Mouse (Mus musculus) liver, embryonic 12.5 days (tissue): ENCODE measurements at regions not wholly inside any gene's neighbourhood (a gene's known extent, or its start where the extent isn't known, plus 50 kb on each side); places are given as distances from the start of the nearest gene placed in this dataset.

Experiments
- ATAC-seq: fragments of 200-750 bp; cut with Nextera tagmentation; 2 replicates; pipeline ENCODE4 v1.8.0; 2017; ENCODE audit warnings: moderate number of reproducible peaks, mild to moderate bottlenecking, moderate library complexity
- H3K27ac ChIP-seq: fragments of 300-500 bp; sonication (generic); 2 replicates; pipeline ENCODE4 v1.5.1; 2016; ENCODE audit warnings: mild to moderate bottlenecking
- H3K27me3 ChIP-seq: fragments of 300-500 bp; sonication (generic); replicated peaks from 2 replicates; pipeline ENCODE4 v1.6.1; 2016; ENCODE audit warnings: mild to moderate bottlenecking, moderate library complexity
- H3K36me3 ChIP-seq: fragments of 300-500 bp; sonication (generic); 2 replicates; pipeline ENCODE4 v1.6.1; 2016; ENCODE audit warnings: mild to moderate bottlenecking, moderate library complexity
- H3K4me1 ChIP-seq: fragments of 300-500 bp; sonication (generic); 2 replicates; pipeline ENCODE4 v1.6.1; 2016
- H3K4me2 ChIP-seq: fragments of 300-500 bp; sonication (generic); 2 replicates; pipeline ENCODE4 v1.6.1; 2016; ENCODE audit warnings: mild to moderate bottlenecking, moderate library complexity
- H3K4me3 ChIP-seq: fragments of 300-500 bp; sonication (generic); 2 replicates; pipeline ENCODE4 v1.5.1; 2016; ENCODE audit warnings: mild to moderate bottlenecking, moderate library complexity
- H3K9ac ChIP-seq: fragments of 300-500 bp; sonication (generic); 2 replicates; pipeline ENCODE4 v1.6.1; 2016; ENCODE audit warnings: mild to moderate bottlenecking, moderate library complexity
- H3K9me3 ChIP-seq: fragments of 300-500 bp; sonication (generic); replicated peaks from 2 replicates; pipeline ENCODE4 v1.6.1; 2016; ENCODE audit warnings: mild to moderate bottlenecking, moderate library complexity
- WGBS: fragments of 180-500 bp; shearing (Covaris S2); methylation state at CpG from one replicate; pipeline ENCODE4 v1.1.7; 2016; ENCODE audit not compliant: insufficient replicate concordance; 5-methylcytosine and 5-hydroxymethylcytosine counted together

- ATAC-seq: no peak
Observed at GRCm38 (mm10) chr1:185151130-185151799, 52.7 kb upstream of the Rab3gap2 start.

GRCm38 (mm10) chr1:185150431-185151129 is 53.3 kb upstream of the Rab3gap2 start:
- no peaks in the 10 kb centered on the region for H3K36me3 ChIP-seq
- ATAC-seq: no peak
- no peak overlapping the region for H3K9ac ChIP-seq
- no peaks in the 10 kb centered on the region for H3K27me3 ChIP-seq
- no peak overlapping the region for H3K27ac ChIP-seq
- H3K4me2 ChIP-seq: no peak overlapping the region
- 67% methylated on average over 15 of the region's 15 CpGs for WGBS
- H3K4me1 ChIP-seq: no peaks in the 10 kb centered on the region
- H3K9me3 ChIP-seq: no peaks in the 10 kb centered on the region
- no peak overlapping the region for H3K4me3 ChIP-seq

More at GRCm38 (mm10) chr1:185151130-185151799, 52.7 kb upstream of the Rab3gap2 start:
- Histone ChIP-seq H3K4me2 (no peak overlapping the region), H3K27me3 (no peaks in the 10 kb centered on the region), H3K9ac (no peak overlapping the region), H3K9me3 (no peaks in the 10 kb centered on the region), H3K4me3 (no peak overlapping the region), H3K36me3 (no peaks in the 10 kb centered on the region), H3K4me1 (no peaks in the 10 kb centered on the region), H3K27ac (no peak overlapping the region)
- 60% methylated on average over 11 of the region's 11 CpGs for WGBS

GRCm38 (mm10) chr1:185144791-185145190 is 59.1 kb upstream of the Rab3gap2 start:
- ATAC-seq: no peak

GRCm38 (mm10) chr1:185144006-185144405 is 59.9 kb upstream of the Rab3gap2 start:
- H3K9ac ChIP-seq: no peak overlapping the region
- no peak overlapping the region for H3K27ac ChIP-seq
- H3K4me3 ChIP-seq: no peak overlapping the region
- no peak for ATAC-seq
- no peaks in the 10 kb centered on the region for H3K4me1 ChIP-seq
- H3K9me3 ChIP-seq: no peaks in the 10 kb centered on the region
- no peaks in the 10 kb centered on the region for H3K27me3 ChIP-seq
- H3K4me2 ChIP-seq: no peak overlapping the region
- H3K36me3 ChIP-seq: no peaks in the 10 kb centered on the region
- 73% methylated on average over 15 of the region's 15 CpGs for WGBS

More at GRCm38 (mm10) chr1:185144791-185145190, 59.1 kb upstream of the Rab3gap2 start:
- H3K9me3 ChIP-seq: no peaks in the 10 kb centered on the region
- WGBS: 63% methylated on average over 1 of the region's 1 CpGs
- H3K4me2 ChIP-seq: no peak overlapping the region
- H3K4me3 ChIP-seq: no peak overlapping the region
- no peak overlapping the region for H3K27ac ChIP-seq
- no peak overlapping the region for H3K9ac ChIP-seq
- no peaks in the 10 kb centered on the region for H3K27me3 ChIP-seq
- H3K4me1 ChIP-seq: no peaks in the 10 kb centered on the region
- no peaks in the 10 kb centered on the region for H3K36me3 ChIP-seq

GRCm38 (mm10) chr1:185140317-185140716 is 63.6 kb upstream of the Rab3gap2 start:
- no peaks in the 10 kb centered on the region for H3K36me3 ChIP-seq
- H3K9ac ChIP-seq: no peak overlapping the region
- no peaks in the 10 kb centered on the region for H3K4me1 ChIP-seq
- 63% methylated on average over 5 of the region's 5 CpGs for WGBS
- no peak overlapping the region for H3K4me3 ChIP-seq
- no peaks in the 10 kb centered on the region for H3K27me3 ChIP-seq
- ATAC-seq: no peak
- H3K9me3 ChIP-seq: no peaks in the 10 kb centered on the region
- no peak overlapping the region for H3K4me2 ChIP-seq
- H3K27ac ChIP-seq: no peak overlapping the region

GRCm38 (mm10) chr1:185128209-185128608 is 75.7 kb upstream of the Rab3gap2 start:
- H3K4me2 ChIP-seq: no peak overlapping the region
- no peaks in the 10 kb centered on the region for H3K36me3 ChIP-seq
- no peaks in the 10 kb centered on the region for H3K4me1 ChIP-seq
- H3K27me3 ChIP-seq: no peaks in the 10 kb centered on the region
- no peak overlapping the region for H3K4me3 ChIP-seq
- ATAC-seq: no peak
- no peaks in the 10 kb centered on the region for H3K9me3 ChIP-seq
- 66% methylated on average over 4 of the region's 4 CpGs for WGBS
- no peak overlapping the region for H3K27ac ChIP-seq
- H3K9ac ChIP-seq: no peak overlapping the region

GRCm38 (mm10) chr1:185125737-185126286 is 78.1 kb upstream of the Rab3gap2 start:
- no peaks in the 10 kb centered on the region for H3K36me3 ChIP-seq
- no peak overlapping the region for H3K4me2 ChIP-seq
- no peak overlapping the region for H3K9ac ChIP-seq
- H3K27ac ChIP-seq: no peak overlapping the region
- H3K9me3 ChIP-seq: no peaks in the 10 kb centered on the region
- ATAC-seq: no peak
- H3K4me3 ChIP-seq: no peak overlapping the region
- no peaks in the 10 kb centered on the region for H3K4me1 ChIP-seq
- no peaks in the 10 kb centered on the region for H3K27me3 ChIP-seq
- WGBS: 68% methylated on average over 14 of the region's 14 CpGs

GRCm38 (mm10) chr1:185121552-185121951 is 82.4 kb upstream of the Rab3gap2 start:
- no peak overlapping the region for H3K4me3 ChIP-seq
- ATAC-seq: no peak
- WGBS: 50% methylated on average over 2 of the region's 2 CpGs

DNA sequence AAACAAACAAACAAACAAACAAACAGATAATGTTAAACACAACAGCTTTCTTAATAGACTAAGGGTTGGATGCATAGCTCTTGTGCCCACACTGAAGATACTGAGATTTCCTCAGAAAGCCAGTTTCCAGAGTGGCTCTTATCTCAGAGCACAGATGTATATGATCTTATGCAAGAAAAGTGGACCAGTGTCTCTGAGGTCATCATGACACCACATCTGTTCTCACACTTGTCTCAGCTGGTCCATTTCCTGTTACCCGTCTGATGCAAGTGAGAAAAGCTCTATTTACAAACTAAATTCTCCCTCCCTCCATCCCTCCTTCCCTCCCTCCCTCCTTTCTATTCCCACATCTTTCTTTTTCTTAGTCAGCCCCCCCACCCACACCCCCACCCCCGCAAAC is 83.5 kb upstream of the Rab3gap2 start:
- no peak overlapping the region for H3K4me2 ChIP-seq
- ATAC-seq: no peak
- no peak overlapping the region for H3K9ac ChIP-seq
- H3K4me3 ChIP-seq: no peak overlapping the region
- H3K9me3 ChIP-seq: no peaks in the 10 kb centered on the region
- H3K27ac ChIP-seq: no peak overlapping the region
- H3K4me1 ChIP-seq: no peaks in the 10 kb centered on the region
- 45% methylated on average over 2 of the region's 2 CpGs for WGBS
- H3K36me3 ChIP-seq: no peaks in the 10 kb centered on the region
- H3K27me3 ChIP-seq: no peaks in the 10 kb centered on the region

More at GRCm38 (mm10) chr1:185121552-185121951, 82.4 kb upstream of the Rab3gap2 start:
- no peaks in the 10 kb centered on the region for H3K9me3 ChIP-seq
- no peaks in the 10 kb centered on the region for H3K27me3 ChIP-seq
- no peaks in the 10 kb centered on the region for H3K36me3 ChIP-seq
- H3K4me1 ChIP-seq: no peaks in the 10 kb centered on the region
- H3K27ac ChIP-seq: no peak overlapping the region
- no peak overlapping the region for H3K4me2 ChIP-seq
- no peak overlapping the region for H3K9ac ChIP-seq

GRCm38 (mm10) chr1:185117711-185118110 is 86.2 kb upstream of the Rab3gap2 start:
- no peaks in the 10 kb centered on the region for H3K4me1 ChIP-seq
- WGBS: 54% methylated on average over 5 of the region's 5 CpGs

GRCm38 (mm10) chr1:185113687-185114086 is 90.2 kb upstream of the Rab3gap2 start:
- ATAC-seq: no peak
- Histone ChIP-seq H3K9me3 (no peaks in the 10 kb centered on the region), H3K9ac (no peak overlapping the region), H3K27me3 (no peaks in the 10 kb centered on the region), H3K27ac (no peak overlapping the region), H3K4me2 (no peak overlapping the region), H3K4me3 (no peak overlapping the region), H3K36me3 (no peaks in the 10 kb centered on the region), H3K4me1 (no peaks in the 10 kb centered on the region)
- 51% methylated on average over 6 of the region's 6 CpGs for WGBS

More at GRCm38 (mm10) chr1:185117711-185118110, 86.2 kb upstream of the Rab3gap2 start:
- no peak overlapping the region for H3K4me2 ChIP-seq
- H3K27me3 ChIP-seq: no peaks in the 10 kb centered on the region
- H3K36me3 ChIP-seq: no peaks in the 10 kb centered on the region
- H3K4me3 ChIP-seq: no peak overlapping the region
- H3K9ac ChIP-seq: no peak overlapping the region
- H3K9me3 ChIP-seq: no peaks in the 10 kb centered on the region
- H3K27ac ChIP-seq: no peak overlapping the region
- ATAC-seq: no peak

- no peak overlapping the region for H3K4me3 ChIP-seq
- H3K36me3 ChIP-seq: no peaks in the 10 kb centered on the region
- H3K27me3 ChIP-seq: no peaks in the 10 kb centered on the region
- H3K9me3 ChIP-seq: no peaks in the 10 kb centered on the region
- no peak for ATAC-seq
- 60% methylated on average over 4 of the region's 4 CpGs for WGBS
- H3K9ac ChIP-seq: no peak overlapping the region
- no peaks in the 10 kb centered on the region for H3K4me1 ChIP-seq
- H3K27ac ChIP-seq: no peak overlapping the region
- H3K4me2 ChIP-seq: no peak overlapping the region
Observed at GRCm38 (mm10) chr1:185112017-185112399, 91.9 kb upstream of the Rab3gap2 start.
